Mouse (Mus musculus): ENCODE results near the gene Tnrc18. TPM values are rescaled to one million over a fixed set of nuclear protein-coding genes. Genes with fewer than 3 reads are reported as not detected.

Gene Tnrc18
- polyA plus RNA-seq (2015; fragmentation: Nextera tagmentation; extraction: Ambion mirVana), result 3.4 and 3.7 TPM in 2 replicates

DNA sequence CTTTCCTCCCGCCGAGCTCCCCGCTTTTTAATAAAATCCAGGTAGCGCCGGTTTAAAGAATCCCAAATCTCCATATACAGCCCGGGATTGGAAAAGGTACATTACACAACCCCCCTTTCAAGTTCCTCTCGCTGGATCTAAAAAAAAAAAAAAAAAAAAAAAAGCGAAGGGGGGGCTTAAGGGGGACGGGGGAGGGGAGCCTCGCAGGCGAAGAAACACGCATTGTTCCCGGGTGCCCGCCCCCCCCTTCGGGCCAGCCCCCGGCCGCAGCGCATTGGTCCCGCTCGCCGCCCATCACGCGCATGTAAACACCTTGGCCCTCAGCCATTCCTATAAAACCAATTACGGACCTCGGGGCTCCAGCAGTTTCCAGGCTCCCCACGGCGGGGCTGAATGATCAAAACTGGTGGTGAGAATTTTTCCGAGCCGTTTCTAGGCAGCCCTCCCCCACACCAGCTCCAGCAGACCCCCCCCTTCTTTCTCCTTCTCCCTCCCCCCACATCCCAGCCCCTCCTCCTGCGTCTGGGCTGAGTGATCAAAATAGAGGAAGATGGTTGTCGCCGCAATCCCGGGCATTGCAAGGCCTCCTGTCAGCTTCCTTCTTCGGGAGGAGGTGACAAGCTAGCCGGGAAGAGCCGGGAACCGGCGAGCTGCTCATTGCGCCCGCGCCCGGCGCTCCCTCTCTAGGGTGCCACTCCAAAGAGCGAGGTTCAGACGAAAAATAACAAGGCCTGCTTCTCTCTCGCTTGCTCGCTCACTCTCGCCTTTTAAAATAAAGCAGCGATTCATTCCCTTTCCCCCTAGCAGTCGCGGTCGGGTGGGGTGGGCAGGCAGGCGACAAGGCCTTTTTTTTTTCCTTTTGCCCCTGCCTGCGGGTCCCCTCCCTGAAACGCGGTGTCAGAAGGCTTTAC, at the start of gene Tnrc18:
Gene Tnrc18 (minus strand): TSS at position 139 of the 911 bp plus-strand sequence.
- H3K27ac ChIP-seq (replicated peaks), result peak within 1 kb of the TSS; percentile 91
- no peaks in the 10 kb centered on the region for H3K9me3 ChIP-seq (replicated peaks)
- H3K4me1 ChIP-seq (replicated peaks), result peaks cover 37% of the 10 kb centered on the region
- WGBS (ENCODE audit: insufficient replicate concordance), result under 1% methylated on average over 56 of the region's 56 CpGs
- peak within 1 kb of the TSS; percentile 63 for H3K4me3 ChIP-seq (replicated peaks)
- peak within 1 kb of the TSS; percentile 68 for H3K4me2 ChIP-seq
- peaks cover 100% of the 10 kb centered on the region for H3K27me3 ChIP-seq
- peak within 1 kb of the TSS; percentile 59 for H3K9ac ChIP-seq
- peak; percentile 57 for ATAC-seq (ENCODE audit: insufficient read depth)
- no peaks in the 10 kb centered on the region for H3K36me3 ChIP-seq (replicated peaks)

DNA sequence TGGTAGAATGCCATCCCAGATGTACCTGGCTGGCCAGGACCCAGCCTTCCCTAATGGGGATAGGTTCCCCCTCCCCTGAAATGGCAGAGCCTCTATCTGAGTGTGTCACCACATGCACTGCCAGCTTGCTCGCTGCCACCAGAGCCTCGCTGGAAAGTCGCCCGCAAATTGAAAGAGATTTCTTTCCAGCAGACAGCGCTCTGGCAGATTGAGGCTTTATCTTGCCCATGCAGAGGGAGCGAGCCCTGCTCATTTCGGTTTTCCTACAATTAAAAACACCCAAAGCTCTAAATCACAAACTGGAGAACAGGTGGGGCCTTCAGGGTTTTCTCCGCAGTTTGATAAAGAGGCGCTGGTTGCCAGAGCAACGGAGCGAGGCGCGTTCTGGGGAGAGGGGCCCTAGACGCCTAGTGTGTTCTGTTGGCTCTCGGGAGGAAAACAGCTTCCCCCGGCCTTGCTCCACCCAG, 40.3 kb upstream of the Tnrc18 start:
- Histone ChIP-seq H3K4me3 (replicated peaks) (no peak overlapping the region), H3K4me1 (replicated peaks) (peaks cover 15% of the 10 kb centered on the region), H3K4me2 (no peak overlapping the region), H3K36me3 (replicated peaks) (no peaks in the 10 kb centered on the region), H3K9me3 (replicated peaks) (0 out of 2 replicates have a peak, but pooled peaks cover 6% of the 10 kb centered on the region), H3K27ac (replicated peaks) (no peak overlapping the region), H3K9ac (no peak overlapping the region), H3K27me3 (peaks cover 19% of the 10 kb centered on the region)
- 22% methylated on average over 16 of the region's 16 CpGs for WGBS (ENCODE audit: insufficient replicate concordance)
- ATAC-seq (ENCODE audit: insufficient read depth), result no peak

DNA sequence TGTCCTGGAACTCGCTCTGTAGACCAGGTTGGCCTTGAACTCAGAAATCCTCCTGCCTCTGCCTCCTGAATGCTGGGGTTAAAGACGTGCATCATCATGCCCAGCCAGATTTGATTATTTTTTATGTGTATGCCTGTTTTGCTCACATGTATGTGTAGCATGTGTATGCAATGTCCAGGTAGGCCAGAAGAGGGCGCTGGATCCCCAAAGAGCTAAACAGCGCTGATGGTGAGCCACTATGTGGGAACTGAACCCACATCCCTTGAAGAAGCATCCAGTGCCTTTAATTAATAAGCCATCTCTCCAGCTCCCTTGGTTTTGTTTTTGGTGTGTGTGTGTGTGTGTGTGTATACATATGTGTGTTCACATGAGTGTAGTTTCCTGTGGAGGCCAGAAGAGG, 38.9 kb upstream of the Tnrc18 start:
- H3K4me3 ChIP-seq (replicated peaks), result no peak overlapping the region
- no peak for ATAC-seq (ENCODE audit: insufficient read depth)
- no peak overlapping the region for H3K27ac ChIP-seq (replicated peaks)
- 0 out of 2 replicates have a peak, but pooled peaks cover 6% of the 10 kb centered on the region for H3K9me3 ChIP-seq (replicated peaks)
- WGBS (ENCODE audit: insufficient replicate concordance), result 62% methylated on average over 4 of the region's 4 CpGs
- H3K9ac ChIP-seq, result no peak overlapping the region
- H3K36me3 ChIP-seq (replicated peaks), result no peaks in the 10 kb centered on the region
- H3K27me3 ChIP-seq, result peaks cover 19% of the 10 kb centered on the region
- H3K4me1 ChIP-seq (replicated peaks), result peaks cover 15% of the 10 kb centered on the region
- no peak overlapping the region for H3K4me2 ChIP-seq

DNA sequence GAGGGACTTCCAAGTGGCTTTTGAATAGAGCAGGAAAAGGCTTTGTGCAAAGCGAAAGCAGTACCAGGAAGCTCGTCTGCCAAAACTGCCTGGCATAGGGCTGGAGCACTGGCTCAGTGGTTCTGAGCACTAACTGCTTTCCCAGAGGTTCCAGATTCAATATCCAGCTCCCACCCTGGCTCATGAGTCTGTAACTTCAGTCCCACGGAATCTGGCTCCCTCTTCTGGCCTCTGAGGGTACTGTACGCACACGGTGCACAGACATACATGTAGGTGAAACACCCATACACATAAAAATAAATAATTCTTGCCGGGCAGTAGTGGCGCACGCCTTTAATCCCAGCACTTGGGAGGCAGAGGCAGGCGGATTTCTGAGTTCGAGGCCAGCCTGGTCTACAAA, 37.4 kb upstream of the Tnrc18 start:
- Histone ChIP-seq H3K4me1 (replicated peaks) (peaks cover 15% of the 10 kb centered on the region), H3K9ac (no peak overlapping the region), H3K36me3 (replicated peaks) (no peaks in the 10 kb centered on the region), H3K27me3 (peaks cover 19% of the 10 kb centered on the region), H3K4me2 (no peak overlapping the region), H3K9me3 (replicated peaks) (0 out of 2 replicates have a peak, but pooled peaks cover 6% of the 10 kb centered on the region), H3K4me3 (replicated peaks) (no peak overlapping the region), H3K27ac (replicated peaks) (no peak overlapping the region)
- 66% methylated on average over 10 of the region's 10 CpGs for WGBS (ENCODE audit: insufficient replicate concordance)
- no peak for ATAC-seq (ENCODE audit: insufficient read depth)

DNA sequence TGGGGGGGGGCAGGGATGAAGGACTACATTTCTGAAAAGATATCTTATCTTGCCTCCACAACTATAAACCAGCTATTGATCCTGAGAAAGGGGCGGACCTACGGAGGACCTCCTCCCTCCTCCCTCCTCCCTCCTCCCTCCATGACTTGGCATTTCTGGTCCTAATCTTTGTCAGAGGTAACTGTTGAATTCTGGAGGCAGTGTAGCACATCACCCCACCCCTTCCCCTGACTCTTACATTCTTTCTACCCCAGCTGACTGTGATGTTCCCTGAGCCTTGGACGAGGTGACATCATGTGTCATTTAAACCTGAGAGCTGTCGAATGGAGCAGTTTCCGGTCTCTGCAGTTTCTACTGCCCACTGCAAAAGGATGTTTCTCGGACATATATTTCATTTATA, 36.1 kb upstream of the Tnrc18 start:
- 0 out of 2 replicates have a peak, but pooled peaks cover 6% of the 10 kb centered on the region for H3K9me3 ChIP-seq (replicated peaks)
- H3K4me3 ChIP-seq (replicated peaks), result no peak overlapping the region
- no peak overlapping the region for H3K27ac ChIP-seq (replicated peaks)
- H3K4me2 ChIP-seq, result no peak overlapping the region
- peaks cover 15% of the 10 kb centered on the region for H3K4me1 ChIP-seq (replicated peaks)
- WGBS (ENCODE audit: insufficient replicate concordance), result 40% methylated on average over 6 of the region's 6 CpGs
- no peaks in the 10 kb centered on the region for H3K36me3 ChIP-seq (replicated peaks)
- no peak overlapping the region for H3K9ac ChIP-seq
- peaks cover 11% of the 10 kb centered on the region for H3K27me3 ChIP-seq
- peak; percentile 57 for ATAC-seq (ENCODE audit: insufficient read depth)

DNA sequence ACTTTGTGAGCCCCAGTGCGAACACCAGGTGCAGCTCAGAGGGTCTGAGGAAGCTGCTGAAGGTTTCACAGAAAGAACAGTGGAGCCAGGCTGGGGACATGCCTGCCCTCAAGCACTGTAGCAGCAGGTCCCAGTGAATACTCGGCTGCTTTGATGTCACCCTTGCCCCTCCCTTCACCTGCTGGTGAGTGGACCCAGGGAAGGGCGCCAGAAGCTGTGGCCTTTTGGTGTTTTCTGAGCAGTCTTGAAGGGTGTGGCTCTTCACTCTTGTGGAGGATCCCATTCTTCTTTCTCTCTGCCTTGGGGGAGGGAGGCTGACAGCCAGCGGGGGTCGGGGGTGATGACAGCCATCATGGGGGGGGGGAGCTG, 34.2 kb upstream of the Tnrc18 start:
- Histone ChIP-seq H3K27ac (replicated peaks) (no peak overlapping the region), H3K4me1 (replicated peaks) (peaks cover 10% of the 10 kb centered on the region), H3K4me2 (no peak overlapping the region), H3K9me3 (replicated peaks) (0 out of 2 replicates have a peak, but pooled peaks cover 6% of the 10 kb centered on the region), H3K9ac (no peak overlapping the region), H3K27me3 (no peaks in the 10 kb centered on the region), H3K36me3 (replicated peaks) (no peaks in the 10 kb centered on the region), H3K4me3 (replicated peaks) (no peak overlapping the region)
- ATAC-seq (ENCODE audit: insufficient read depth), result no peak
- 50% methylated on average over 5 of the region's 5 CpGs for WGBS (ENCODE audit: insufficient replicate concordance)

DNA sequence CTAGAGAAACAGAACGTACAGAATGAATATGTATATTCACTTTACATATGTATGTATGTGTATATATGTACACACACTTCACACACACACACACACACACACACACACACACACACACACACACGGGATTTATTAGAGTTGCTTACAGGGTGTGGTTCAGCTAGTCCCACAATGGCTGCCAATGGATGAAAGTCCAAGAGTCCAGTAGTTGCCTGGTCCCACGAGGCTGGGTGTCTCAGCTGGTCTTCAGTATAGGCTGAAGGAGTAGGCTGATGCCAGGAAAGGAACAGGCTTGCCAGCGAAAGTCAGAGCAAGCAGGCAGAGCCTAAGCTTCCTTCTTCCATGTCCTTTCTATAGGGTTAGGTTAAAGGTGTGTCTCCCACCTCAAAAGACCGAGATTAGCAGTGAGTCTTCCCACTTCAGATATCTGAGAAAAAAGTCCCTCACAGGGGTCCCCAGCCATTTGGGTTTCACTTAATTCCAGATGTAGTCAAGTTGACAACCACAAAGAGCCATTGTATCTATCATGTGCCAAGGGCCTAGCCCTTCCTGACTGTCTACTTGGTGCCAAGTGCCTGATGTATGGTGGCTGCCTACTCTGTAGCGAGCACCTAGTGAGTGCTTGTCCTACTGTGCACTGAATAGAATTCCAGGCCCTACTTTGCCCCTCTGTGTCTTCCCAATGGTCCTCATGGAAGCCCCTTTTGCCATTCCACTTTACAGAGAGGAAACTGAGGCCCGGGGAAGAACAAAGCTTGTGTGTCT, 33.6 kb upstream of the Tnrc18 start:
- 58% methylated on average over 7 of the region's 7 CpGs for WGBS (ENCODE audit: insufficient replicate concordance)
- H3K9ac ChIP-seq, result no peak overlapping the region
- no peak overlapping the region for H3K4me3 ChIP-seq (replicated peaks)
- 0 out of 2 replicates have a peak, but pooled peaks cover under 1% of the 10 kb centered on the region for H3K9me3 ChIP-seq (replicated peaks)
- no peaks in the 10 kb centered on the region for H3K36me3 ChIP-seq (replicated peaks)
- H3K4me1 ChIP-seq (replicated peaks), result peaks cover 10% of the 10 kb centered on the region
- no peak overlapping the region for H3K27ac ChIP-seq (replicated peaks)
- H3K4me2 ChIP-seq, result no peak overlapping the region
- no peak for ATAC-seq (ENCODE audit: insufficient read depth)
- no peaks in the 10 kb centered on the region for H3K27me3 ChIP-seq

DNA sequence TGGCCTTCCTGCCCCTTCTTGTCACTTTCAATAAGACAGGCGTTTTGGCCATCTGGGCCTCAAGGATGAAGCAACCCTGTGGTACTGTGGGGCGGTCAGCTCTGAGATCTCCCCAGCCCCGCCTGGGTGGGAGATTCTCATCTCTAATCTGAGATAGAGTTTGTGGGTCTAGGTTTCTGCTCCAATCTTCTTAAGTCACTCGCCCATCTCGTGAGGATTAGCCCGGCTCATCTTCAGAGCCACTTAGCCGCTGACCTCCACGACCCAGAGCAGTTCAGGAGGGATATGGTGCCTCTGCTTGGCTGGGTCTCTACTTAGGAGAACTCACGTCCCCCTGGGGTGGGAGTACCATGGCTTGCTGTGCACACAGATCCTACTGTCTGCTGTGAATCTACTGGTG, 33.0 kb upstream of the Tnrc18 start:
- no peaks in the 10 kb centered on the region for H3K9me3 ChIP-seq (replicated peaks)
- no peak overlapping the region for H3K4me3 ChIP-seq (replicated peaks)
- H3K27me3 ChIP-seq, result no peaks in the 10 kb centered on the region
- H3K4me2 ChIP-seq, result no peak overlapping the region
- no peaks in the 10 kb centered on the region for H3K36me3 ChIP-seq (replicated peaks)
- WGBS (ENCODE audit: insufficient replicate concordance), result 54% methylated on average over 9 of the region's 9 CpGs
- no peak overlapping the region for H3K9ac ChIP-seq
- H3K4me1 ChIP-seq (replicated peaks), result peaks cover 10% of the 10 kb centered on the region
- no peak overlapping the region for H3K27ac ChIP-seq (replicated peaks)
- no peak for ATAC-seq (ENCODE audit: insufficient read depth)

DNA sequence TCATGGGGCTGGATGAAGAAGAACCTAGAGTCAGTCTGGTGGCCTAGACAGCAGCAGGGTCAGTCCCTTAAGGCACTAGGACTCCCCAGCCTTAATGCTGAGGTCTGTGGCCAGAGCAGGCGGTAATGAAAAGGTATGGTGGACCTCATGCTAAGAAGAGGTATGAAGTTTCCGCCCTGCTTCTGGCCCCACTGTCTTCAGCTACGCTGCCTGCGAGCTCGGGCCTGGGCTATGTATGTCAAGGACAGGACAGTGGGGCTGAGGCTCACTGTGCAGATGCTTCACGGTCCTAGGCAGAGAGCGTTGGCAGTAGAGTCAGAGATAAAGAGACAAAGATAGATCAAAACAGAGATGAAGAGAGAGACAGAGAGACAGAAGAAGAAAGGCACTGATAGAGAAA, 31.4 kb upstream of the Tnrc18 start:
- no peak overlapping the region for H3K4me2 ChIP-seq
- no peaks in the 10 kb centered on the region for H3K9me3 ChIP-seq (replicated peaks)
- H3K4me3 ChIP-seq (replicated peaks), result no peak overlapping the region
- peaks cover 6% of the 10 kb centered on the region for H3K4me1 ChIP-seq (replicated peaks)
- WGBS (ENCODE audit: insufficient replicate concordance), result 81% methylated on average over 7 of the region's 7 CpGs
- no peaks in the 10 kb centered on the region for H3K36me3 ChIP-seq (replicated peaks)
- no peak overlapping the region for H3K27ac ChIP-seq (replicated peaks)
- H3K27me3 ChIP-seq, result no peaks in the 10 kb centered on the region
- no peak overlapping the region for H3K9ac ChIP-seq
- no peak for ATAC-seq (ENCODE audit: insufficient read depth)

DNA sequence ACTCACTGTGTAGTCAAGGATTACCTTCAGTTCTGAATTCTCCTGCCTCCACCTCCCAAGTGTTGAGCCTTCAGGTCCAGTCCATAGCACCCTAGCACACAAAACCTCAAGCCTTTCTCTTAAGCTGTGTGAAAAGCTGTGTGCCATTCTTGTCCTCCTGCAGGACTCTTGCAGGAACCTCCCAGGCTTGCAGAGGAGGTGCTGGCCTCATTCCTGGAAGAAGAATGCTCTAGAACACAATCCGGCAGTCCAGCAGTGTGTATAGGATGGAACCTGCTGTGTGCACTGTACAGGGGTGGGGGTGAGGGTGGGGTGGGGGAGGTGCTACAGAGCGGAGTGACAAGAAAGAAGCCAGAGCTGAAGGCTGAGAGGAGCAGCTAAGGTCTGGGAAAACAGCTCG, 30.7 kb upstream of the Tnrc18 start:
- Histone ChIP-seq H3K27ac (replicated peaks) (no peak overlapping the region), H3K4me3 (replicated peaks) (no peak overlapping the region), H3K36me3 (replicated peaks) (no peaks in the 10 kb centered on the region), H3K27me3 (no peaks in the 10 kb centered on the region), H3K4me1 (replicated peaks) (no peaks in the 10 kb centered on the region), H3K9ac (no peak overlapping the region), H3K9me3 (replicated peaks) (no peaks in the 10 kb centered on the region), H3K4me2 (no peak overlapping the region)
- ATAC-seq (ENCODE audit: insufficient read depth), result no peak
- 53% methylated on average over 3 of the region's 3 CpGs for WGBS (ENCODE audit: insufficient replicate concordance)

DNA sequence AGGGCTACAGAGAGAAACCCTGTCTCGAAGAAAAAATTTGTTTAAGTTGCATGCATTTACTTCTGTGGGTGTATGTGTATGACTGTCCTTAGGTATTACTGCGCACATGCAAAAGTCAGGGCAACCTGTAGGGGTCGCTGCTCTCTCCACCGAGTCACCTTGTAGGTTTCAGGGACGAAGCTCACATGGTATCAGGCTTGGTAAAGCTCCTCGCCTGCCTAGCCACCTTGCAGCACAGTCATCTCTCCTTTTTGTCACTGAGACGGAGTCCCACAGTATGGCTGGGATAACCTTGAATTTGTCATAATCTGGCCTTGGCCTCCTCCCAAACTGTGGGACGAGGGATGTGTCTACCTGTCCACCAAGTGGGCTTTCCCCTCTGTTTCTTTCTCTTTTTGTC, 27.0 kb upstream of the Tnrc18 start:
- 43% methylated on average over 8 of the region's 8 CpGs for WGBS (ENCODE audit: insufficient replicate concordance)
- ATAC-seq (ENCODE audit: insufficient read depth), result no peak

More for the DNA sequence above, 27.0 kb upstream of the Tnrc18 start:
- Histone ChIP-seq H3K4me2 (no peak overlapping the region), H3K9me3 (replicated peaks) (no peaks in the 10 kb centered on the region), H3K36me3 (replicated peaks) (no peaks in the 10 kb centered on the region), H3K9ac (no peak overlapping the region), H3K27me3 (no peaks in the 10 kb centered on the region), H3K4me1 (replicated peaks) (no peaks in the 10 kb centered on the region), H3K4me3 (replicated peaks) (no peak overlapping the region), H3K27ac (replicated peaks) (no peak overlapping the region)
